Mouse (Mus musculus) left cerebral cortex, postnatal 10 days (tissue): Measurements from ENCODE around the gene Ifna14. TPM values are rescaled to one million over a fixed set of nuclear protein-coding genes. Genes with fewer than 3 reads are reported as not detected.

ENCODE experiments used
- total RNA-seq, 2 experiments: library from RNA; stranded (reverse); gene quantifications; 2 replicates each; pipeline ENCODE4 v1.2.3; 2021

Ifna14 gene
- total RNA-seq, 2 experiments from 2014 or later = not detected

Other genes with a start within 250 kb of the Ifna14 start
- gene Hacd4, start 132.9 kb downstream of the Ifna14 start, total RNA-seq = 1 to 10 TPM; 2.8 to 3.5 TPM
- gene Ifnb1, start 49.0 kb downstream of the Ifna14 start, total RNA-seq = not detected
- not detected for gene Ifna15, start 13.6 kb downstream of the Ifna14 start, total RNA-seq
- not detected for gene Ifna9, start 20.6 kb upstream of the Ifna14 start, total RNA-seq
- not detected for gene Ifna12, start 31.6 kb upstream of the Ifna14 start, total RNA-seq
- not detected for gene C87499, start 62.6 kb upstream of the Ifna14 start, total RNA-seq
- gene Ifna13, start 72.7 kb upstream of the Ifna14 start, total RNA-seq = not detected
- not detected for gene Ifna16, start 105.1 kb upstream of the Ifna14 start, total RNA-seq
- gene Ifna2, start 112.1 kb upstream of the Ifna14 start, total RNA-seq = not detected
- gene Ifnab, start 119.6 kb upstream of the Ifna14 start, total RNA-seq = not detected
- 1 to 10 TPM; 1.8 to 2.0 TPM for gene Gm26566, start 150.0 kb upstream of the Ifna14 start, total RNA-seq
- 100 to 1,000 TPM; 105 to 107 TPM for gene Klhl9, start 150.7 kb upstream of the Ifna14 start, total RNA-seq
- gene Gm13271, start 183.1 kb upstream of the Ifna14 start, total RNA-seq = not detected
- gene Gm13283, start 188.3 kb upstream of the Ifna14 start, total RNA-seq = not detected
- gene Gm13290, start 202.0 kb upstream of the Ifna14 start, total RNA-seq = not detected
- gene Gm13289, start 205.1 kb upstream of the Ifna14 start, total RNA-seq = not detected
- gene Gm13272, start 208.1 kb upstream of the Ifna14 start, total RNA-seq = not detected
- not detected for gene Ifnz, start 210.3 kb upstream of the Ifna14 start, total RNA-seq
- gene Gm13276, start 213.9 kb upstream of the Ifna14 start, total RNA-seq = not detected
- gene Gm13277, start 216.8 kb upstream of the Ifna14 start, total RNA-seq = not detected
- gene Gm13278, start 219.8 kb upstream of the Ifna14 start, total RNA-seq = not detected
- not detected for gene Gm13275, start 222.7 kb upstream of the Ifna14 start, total RNA-seq
- not detected for gene Gm13279, start 225.6 kb upstream of the Ifna14 start, total RNA-seq
- gene Gm13285, start 227.9 kb upstream of the Ifna14 start, total RNA-seq = not detected
- gene Gm13287, start 231.5 kb upstream of the Ifna14 start, total RNA-seq = not detected
- not detected for gene Gm13288, start 233.7 kb upstream of the Ifna14 start, total RNA-seq
- gene Ifna7, start 244.4 kb upstream of the Ifna14 start, total RNA-seq = not detected
- not detected for gene Ifna11, start 248.2 kb upstream of the Ifna14 start, total RNA-seq